Mouse (Mus musculus): ENCODE data around the gene Cmbl. TPM values are rescaled to one million over a fixed set of nuclear protein-coding genes. Genes with fewer than 3 reads are reported as not detected.

Gene Cmbl
- polyA plus RNA-seq, 1 experiment = 9.2 TPM

- no peak for TF ChIP-seq POLR2A (IDR thresholded peaks at IDR 0.05; ENCODE audit: control insufficient read depth, extremely low read depth, insufficient read depth, low read length, poor library complexity)
- no peak for TF ChIP-seq CTCF (IDR thresholded peaks at IDR 0.05; ENCODE audit: borderline replicate concordance, control insufficient read depth, extremely low read depth, insufficient read depth, low read length, poor library complexity)
- no peak overlapping the region for H3K27ac ChIP-seq (ENCODE audit: control insufficient read depth, insufficient read depth, low read length)
- H3K36me3 ChIP-seq (ENCODE audit: control insufficient read depth, insufficient read depth, low read length) = no peaks in the 10 kb centered on the region
- no peaks in the 10 kb centered on the region; the same call in 1 of the 2 replicates for H3K4me1 ChIP-seq (replicated peaks; ENCODE audit: control insufficient read depth, insufficient read depth, low read length)
- DNase-seq = no peak
- H3K4me3 ChIP-seq (ENCODE audit: control insufficient read depth, insufficient read depth, low read length) = no peak overlapping the region
- no peaks in the 10 kb centered on the region for H3K27me3 ChIP-seq (ENCODE audit: control insufficient read depth, insufficient read depth, low read length)
- WGBS = 93% methylated on average over 1 of the region's 1 CpGs
Measured at GRCm38 (mm10) chr15:31565786-31566185, 597 bp downstream of the Cmbl start.

GRCm38 (mm10) chr15:31567431-31567830 is 2.2 kb downstream of the Cmbl start:
- H3K4me1 ChIP-seq (replicated peaks; ENCODE audit: control insufficient read depth, insufficient read depth, low read length) = peaks cover under 1% of the 10 kb centered on the region
- no peak for TF ChIP-seq POLR2A (IDR thresholded peaks at IDR 0.05; ENCODE audit: control insufficient read depth, extremely low read depth, insufficient read depth, low read length, poor library complexity)
- TF ChIP-seq CTCF (IDR thresholded peaks at IDR 0.05; ENCODE audit: borderline replicate concordance, control insufficient read depth, extremely low read depth, insufficient read depth, low read length, poor library complexity) = no peak
- no peak overlapping the region for H3K4me3 ChIP-seq (ENCODE audit: control insufficient read depth, insufficient read depth, low read length)
- DNase-seq = no peak
- H3K27me3 ChIP-seq (ENCODE audit: control insufficient read depth, insufficient read depth, low read length) = no peaks in the 10 kb centered on the region
- H3K36me3 ChIP-seq (ENCODE audit: control insufficient read depth, insufficient read depth, low read length) = no peaks in the 10 kb centered on the region
- H3K27ac ChIP-seq (ENCODE audit: control insufficient read depth, insufficient read depth, low read length) = no peak overlapping the region
- WGBS = 89% methylated on average over 7 of the region's 7 CpGs

- WGBS = 90% methylated on average over 12 of the region's 12 CpGs
- Histone ChIP-seq H3K4me1 (replicated peaks; ENCODE audit: control insufficient read depth, insufficient read depth, low read length) (peaks cover 5% of the 10 kb centered on the region), H3K4me3 (ENCODE audit: control insufficient read depth, insufficient read depth, low read length) (no peak overlapping the region), H3K27me3 (ENCODE audit: control insufficient read depth, insufficient read depth, low read length) (no peaks in the 10 kb centered on the region), H3K36me3 (ENCODE audit: control insufficient read depth, insufficient read depth, low read length) (no peaks in the 10 kb centered on the region), H3K27ac (ENCODE audit: control insufficient read depth, insufficient read depth, low read length) (no peak overlapping the region)
- no peak for DNase-seq
- TF ChIP-seq POLR2A (IDR thresholded peaks at IDR 0.05; ENCODE audit: control insufficient read depth, extremely low read depth, insufficient read depth, low read length, poor library complexity) = no peak
- no peak for TF ChIP-seq CTCF (IDR thresholded peaks at IDR 0.05; ENCODE audit: borderline replicate concordance, control insufficient read depth, extremely low read depth, insufficient read depth, low read length, poor library complexity)
Measured at GRCm38 (mm10) chr15:31568581-31568996, 3.4 kb downstream of the Cmbl start.

GRCm38 (mm10) chr15:31569325-31570022 is 4.3 kb downstream of the Cmbl start:
- H3K27ac ChIP-seq (ENCODE audit: control insufficient read depth, insufficient read depth, low read length) = no peak overlapping the region
- no peaks in the 10 kb centered on the region for H3K27me3 ChIP-seq (ENCODE audit: control insufficient read depth, insufficient read depth, low read length)
- H3K4me3 ChIP-seq (ENCODE audit: control insufficient read depth, insufficient read depth, low read length) = no peak overlapping the region
- H3K36me3 ChIP-seq (ENCODE audit: control insufficient read depth, insufficient read depth, low read length) = no peaks in the 10 kb centered on the region
- 82% methylated on average over 9 of the region's 9 CpGs for WGBS
- TF ChIP-seq POLR2A (IDR thresholded peaks at IDR 0.05; ENCODE audit: control insufficient read depth, extremely low read depth, insufficient read depth, low read length, poor library complexity) (no peak), CTCF (IDR thresholded peaks at IDR 0.05; ENCODE audit: borderline replicate concordance, control insufficient read depth, extremely low read depth, insufficient read depth, low read length, poor library complexity) (no peak)
- DNase-seq = no peak
- peaks cover 5% of the 10 kb centered on the region; the same call in 1 of the 2 replicates for H3K4me1 ChIP-seq (replicated peaks; ENCODE audit: control insufficient read depth, insufficient read depth, low read length)

GRCm38 (mm10) chr15:31570959-31571358 is 5.8 kb downstream of the Cmbl start:
- Histone ChIP-seq H3K4me3 (ENCODE audit: control insufficient read depth, insufficient read depth, low read length) (no peak overlapping the region), H3K27me3 (ENCODE audit: control insufficient read depth, insufficient read depth, low read length) (no peaks in the 10 kb centered on the region), H3K27ac (ENCODE audit: control insufficient read depth, insufficient read depth, low read length) (no peak overlapping the region), H3K36me3 (ENCODE audit: control insufficient read depth, insufficient read depth, low read length) (no peaks in the 10 kb centered on the region), H3K4me1 (replicated peaks; ENCODE audit: control insufficient read depth, insufficient read depth, low read length) (peaks cover 5% of the 10 kb centered on the region; the same call in 1 of the 2 replicates)
- TF ChIP-seq POLR2A (IDR thresholded peaks at IDR 0.05; ENCODE audit: control insufficient read depth, extremely low read depth, insufficient read depth, low read length, poor library complexity) (no peak), CTCF (IDR thresholded peaks at IDR 0.05; ENCODE audit: borderline replicate concordance, control insufficient read depth, extremely low read depth, insufficient read depth, low read length, poor library complexity) (no peak)
- 67% methylated on average over 8 of the region's 8 CpGs for WGBS
- DNase-seq = no peak

GRCm38 (mm10) chr15:31571906-31572722 is 6.9 kb downstream of the Cmbl start:
- 86% methylated on average over 16 of the region's 16 CpGs for WGBS
- Histone ChIP-seq H3K27ac (ENCODE audit: control insufficient read depth, insufficient read depth, low read length) (no peak overlapping the region), H3K27me3 (ENCODE audit: control insufficient read depth, insufficient read depth, low read length) (no peaks in the 10 kb centered on the region), H3K4me1 (replicated peaks; ENCODE audit: control insufficient read depth, insufficient read depth, low read length) (peaks cover 5% of the 10 kb centered on the region; the same call in 1 of the 2 replicates), H3K36me3 (ENCODE audit: control insufficient read depth, insufficient read depth, low read length) (no peaks in the 10 kb centered on the region), H3K4me3 (ENCODE audit: control insufficient read depth, insufficient read depth, low read length) (no peak overlapping the region)
- no peak for DNase-seq
- TF ChIP-seq CTCF (IDR thresholded peaks at IDR 0.05; ENCODE audit: borderline replicate concordance, control insufficient read depth, extremely low read depth, insufficient read depth, low read length, poor library complexity) (no peak), POLR2A (IDR thresholded peaks at IDR 0.05; ENCODE audit: control insufficient read depth, extremely low read depth, insufficient read depth, low read length, poor library complexity) (no peak)

All from thymus, adult 2 months (tissue).